Mouse (Mus musculus) kidney, adult 2 months (tissue): ENCODE data around the gene Hspa8.

Experiments
- CTCF ChIP-seq: fragments of 200-500 bp; conservative IDR thresholded peaks from 2 replicates; pipeline ENCODE4 v1.5.1; 2011; ENCODE audit warnings: low read depth, mild to moderate bottlenecking, control low read depth, low read length, moderate library complexity, mixed read lengths; ENCODE audit not compliant: insufficient read depth, insufficient read length
- POLR2A ChIP-seq: fragments of 200-500 bp; IDR thresholded peaks from one replicate; pipeline ENCODE4 v1.6.1; 2011; ENCODE audit warnings: low read depth, low read length, control low read depth

DNA sequence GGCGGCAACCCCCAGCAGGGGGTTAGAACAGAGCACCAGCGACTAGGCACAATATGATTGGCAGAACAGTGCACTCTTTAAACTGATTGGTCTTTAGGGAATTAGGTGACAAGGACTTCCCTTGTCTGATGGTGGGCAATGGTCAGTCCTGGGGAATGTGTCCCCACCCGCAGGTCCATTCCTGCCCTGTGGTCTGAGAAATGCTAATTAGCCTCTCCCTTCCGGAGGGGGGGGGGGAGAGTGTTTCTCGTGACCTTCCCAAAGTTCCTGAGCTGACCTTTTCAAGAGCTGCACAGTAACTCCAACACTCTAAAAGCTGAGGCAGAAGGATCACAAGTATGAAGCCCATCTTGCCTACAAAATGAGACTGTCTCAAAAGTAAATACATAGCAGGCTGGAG is 6.5 kb upstream of the Hspa8 start:
- TF ChIP-seq POLR2A = no peak
- no peak for TF ChIP-seq CTCF
